Mouse (Mus musculus) lung, adult 2 months (tissue): ENCODE data around the gene Zkscan6.

Experiments used
- CTCF ChIP-seq: fragments of 200-500 bp; IDR thresholded peaks from 2 replicates; pipeline ENCODE4 v1.5.1; 2011; ENCODE audit warnings: mild to moderate bottlenecking, low read length, control low read depth; ENCODE audit not compliant: insufficient read depth
- POLR2A ChIP-seq: fragments of 200-500 bp; IDR thresholded peaks from 2 replicates; pipeline ENCODE4 v1.6.1; 2011; ENCODE audit warnings: low read depth, mild to moderate bottlenecking, control low read depth, low read length, borderline replicate concordance; ENCODE audit errors: extremely low read depth

DNA sequence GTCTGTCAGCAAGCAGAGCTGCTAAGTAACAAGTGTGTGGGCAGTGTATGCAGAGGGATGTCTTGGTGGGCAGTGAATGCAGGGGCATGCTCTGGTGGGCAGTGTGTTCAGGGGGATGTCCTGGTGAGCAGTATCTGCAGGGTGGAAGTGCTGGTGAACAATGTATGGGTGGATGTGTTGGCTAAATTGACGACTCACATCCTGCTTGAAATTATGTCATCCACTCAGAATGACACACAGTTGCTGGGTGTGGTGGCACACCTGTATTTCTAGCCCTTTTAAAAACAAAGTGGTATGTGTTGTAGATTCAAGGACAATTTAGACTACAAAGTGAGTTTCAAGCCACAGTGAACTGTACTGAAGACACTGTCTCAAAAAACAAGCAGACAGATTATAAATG, 11.2 kb downstream of the Zkscan6 start:
- TF ChIP-seq POLR2A: no peak
- TF ChIP-seq CTCF: no peak
